Mouse (Mus musculus): ENCODE measurements around the gene Actn1.

The Actn1 gene

GRCm38 (mm10) chr12:80259216-80260055, 735 bp downstream of the Actn1 start:
- CTCF ChIA-PET, result interaction anchor here (0.6 kb wide), 1 partner anchor 238 kb away, joined by 4 read pairs; no protein-coding TSS in a partner anchor

GRCm38 (mm10) chr12:80258520-80259215, 1.5 kb downstream of the Actn1 start:
- CTCF ChIA-PET, result no interaction called here

GRCm38 (mm10) chr12:80251978-80252377, 8.2 kb downstream of the Actn1 start:
- CTCF ChIA-PET, result no interaction called here

GRCm38 (mm10) chr12:80251554-80251953, 8.6 kb downstream of the Actn1 start:
- CTCF ChIA-PET, result no interaction called here

- CTCF ChIA-PET, result no interaction called here
These were observed 10.6 kb downstream of the Actn1 start for GRCm38 (mm10) chr12:80249539-80249938.

GRCm38 (mm10) chr12:80247067-80247466, 13.1 kb downstream of the Actn1 start:
- CTCF ChIA-PET, result no interaction called here

GRCm38 (mm10) chr12:80246505-80246904, 13.7 kb downstream of the Actn1 start:
- CTCF ChIA-PET, result no interaction called here

- CTCF ChIA-PET, result no interaction called here
These were observed 15.4 kb downstream of the Actn1 start for GRCm38 (mm10) chr12:80244755-80245154.

GRCm38 (mm10) chr12:80244127-80244526, 16.0 kb downstream of the Actn1 start:
- CTCF ChIA-PET, result no interaction called here

GRCm38 (mm10) chr12:80243335-80243734, 16.8 kb downstream of the Actn1 start:
- CTCF ChIA-PET, result no interaction called here

GRCm38 (mm10) chr12:80239445-80239844, 20.7 kb downstream of the Actn1 start:
- CTCF ChIA-PET, result no interaction called here

- CTCF ChIA-PET, result interaction anchor here (0.5 kb wide), 1 partner anchor 11 kb away, joined by 3 read pairs; no protein-coding TSS in a partner anchor
These were observed 21.6 kb downstream of the Actn1 start for GRCm38 (mm10) chr12:80238523-80238922.

GRCm38 (mm10) chr12:80235295-80235694, 24.9 kb downstream of the Actn1 start:
- CTCF ChIA-PET, result interaction anchor here (0.6 kb wide), 1 partner anchor 453 kb away, joined by 9 read pairs; no protein-coding TSS in a partner anchor

GRCm38 (mm10) chr12:80234226-80234625, 25.9 kb downstream of the Actn1 start:
- CTCF ChIA-PET, result interaction anchor here (0.5 kb wide), 1 partner anchor 36 kb away, joined by 3 read pairs; no protein-coding TSS in a partner anchor

- CTCF ChIA-PET, result no interaction called here
These were observed 27.3 kb downstream of the Actn1 start for GRCm38 (mm10) chr12:80232840-80233218.

- CTCF ChIA-PET, result no interaction called here
These were observed 27.9 kb downstream of the Actn1 start for GRCm38 (mm10) chr12:80232076-80232839.

- CTCF ChIA-PET, result interaction anchor here (0.6 kb wide), 1 partner anchor 1495 kb away, joined by 3 read pairs; no protein-coding TSS in a partner anchor
These were observed 28.9 kb downstream of the Actn1 start for GRCm38 (mm10) chr12:80231317-80231716.

- CTCF ChIA-PET, result interaction anchor here (0.6 kb wide), 1 partner anchor 1495 kb away, joined by 3 read pairs; no protein-coding TSS in a partner anchor
These were observed 29.3 kb downstream of the Actn1 start for GRCm38 (mm10) chr12:80230854-80231253.

- CTCF ChIA-PET, result no interaction called here
These were observed 30.0 kb downstream of the Actn1 start for GRCm38 (mm10) chr12:80230111-80230700.

- CTCF ChIA-PET, result no interaction called here
These were observed 31.0 kb downstream of the Actn1 start for GRCm38 (mm10) chr12:80229010-80229800.

GRCm38 (mm10) chr12:80228356-80228755, 31.8 kb downstream of the Actn1 start:
- CTCF ChIA-PET, result no interaction called here
